ENCODE assay signal across 22 mouse cellular contexts in the genomic region with DNA sequence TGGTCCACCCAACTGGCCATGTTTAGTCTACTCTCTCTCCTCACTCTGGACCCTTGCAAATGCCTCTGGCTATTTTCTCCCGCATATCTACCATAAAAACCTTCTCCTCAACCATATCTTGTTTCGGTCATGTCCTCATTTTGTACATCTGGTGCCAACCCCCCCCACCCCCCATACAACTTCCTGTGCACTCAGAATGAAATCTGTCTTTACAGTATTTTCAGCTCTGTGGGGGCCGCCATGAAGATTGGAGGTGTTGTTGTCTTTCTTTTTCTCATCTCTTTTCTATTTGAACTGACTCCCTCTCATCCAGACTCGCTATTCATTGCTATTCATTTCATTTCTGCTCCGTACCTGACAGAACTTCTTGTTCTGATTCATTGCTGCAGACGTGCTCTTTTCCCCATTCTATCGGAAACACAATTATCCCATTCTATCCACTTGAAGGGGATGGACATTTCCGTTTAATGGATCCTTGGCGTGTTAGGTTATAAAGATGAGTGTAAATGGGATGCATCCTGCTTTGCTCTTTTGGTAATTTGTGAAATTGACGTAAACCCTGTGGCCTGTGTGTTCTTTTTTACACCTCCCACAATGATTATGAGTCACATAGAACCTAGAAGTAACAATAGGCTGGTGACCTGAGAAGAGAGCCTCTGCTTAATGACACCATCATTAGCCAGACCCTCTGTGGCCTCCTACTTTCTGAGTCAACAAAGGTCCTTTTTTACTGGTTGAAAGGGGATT. TPM values are rescaled to one million over a fixed set of nuclear protein-coding genes. Genes with fewer than 3 reads are reported as not detected.
DNase-seq lines count a peak whose midpoint lies in the region; ATAC-seq and TF ChIP-seq lines count a peak whose summit lies in the region.
"Had no signal": no experiment of that assay in that cellular context is flagged by ENCODE, and none has a peak within 500 bp of the region (broad histone marks: within the 10 kb centered on the region; RNA-seq: fewer than 3 reads in every experiment).

No protein-coding gene starts in this region.

- no peaks in the 10 kb centered on the region for H3K27me3 ChIP-seq in lung, postnatal 0 days (replicated peaks; ENCODE audit: insufficient read depth, low read length)
- H3K27me3 ChIP-seq: embryonic facial prominence, embryonic 12.5 days; hindbrain, embryonic 12.5 days; intestine, embryonic 15.5 days had no signal

- no peak for TF ChIP-seq EP300 in lung, postnatal 0 days (IDR thresholded peaks at IDR 0.05)

- DNase-seq in retina, postnatal 1 day, result peak; percentile 43
- no peak for DNase-seq in retina, embryonic 14.5 days (ENCODE audit: low spot score)
- DNase-seq in brain, adult 2 months (ENCODE audit: low read depth, low spot score), result peak; percentile 18
- DNase-seq in urinary bladder, adult 2 months (ENCODE audit: low spot score), result no peak
- no peak for DNase-seq in lung, postnatal 0 days (ENCODE audit: low spot score)
- DNase-seq: adrenal gland, postnatal 10 days; cerebellum, adult 2 months; cerebellum, postnatal 10 days; embryo, embryonic 11 days; gastrocnemius, adult 2 months; heart, adult 18-20 months; heart, postnatal 10 days; heart, postnatal 4 days; kidney, adult 18-20 months had no signal

- no peak overlapping the region for H3K9ac ChIP-seq in lung, postnatal 0 days (replicated peaks; ENCODE audit: low read depth)
- H3K9ac ChIP-seq: embryonic facial prominence, embryonic 12.5 days; forebrain, embryonic 12.5 days; hindbrain, embryonic 12.5 days; intestine, embryonic 15.5 days had no signal

- no peak overlapping the region for H3K4me3 ChIP-seq in lung, postnatal 0 days (ENCODE audit: low read depth, low read length)
- H3K4me3 ChIP-seq: embryonic facial prominence, embryonic 12.5 days; forebrain, embryonic 12.5 days; gastrocnemius, adult 2 months; heart, embryonic 10.5 days; hindbrain, embryonic 12.5 days; intestine, embryonic 15.5 days had no signal

- no peaks in the 10 kb centered on the region for H3K9me3 ChIP-seq in lung, postnatal 0 days (ENCODE audit: low read length)
- H3K9me3 ChIP-seq: embryonic facial prominence, embryonic 12.5 days; forebrain, embryonic 12.5 days; heart, embryonic 10.5 days; hindbrain, embryonic 12.5 days; intestine, embryonic 15.5 days had no signal

- ATAC-seq in CD4-positive, CD25-positive, alpha-beta regulatory T cell, adult 4 months, result peak; percentile 94
- 0 out of 2 replicates have a peak, but pooled peaks have one; percentile 16 for ATAC-seq in megakaryocyte-erythroid progenitor cell, adult 5-6 weeks (replicated peaks; ENCODE audit: low FRiP score, low TSS enrichment, poor library complexity, severe bottlenecking)
- no peak for ATAC-seq in lung, postnatal 0 days
- ATAC-seq: hindbrain, embryonic 16.5 days; intestine, embryonic 15.5 days had no signal

- TF ChIP-seq CTCF in lung, postnatal 0 days (IDR thresholded peaks at IDR 0.05), result no peak

- 89% methylated on average over 10 of the region's 10 CpGs for WGBS in lung, postnatal 0 days

- H3K4me2 ChIP-seq in lung, postnatal 0 days (replicated peaks; ENCODE audit: low read depth, low read length), result no peak overlapping the region
- H3K4me2 ChIP-seq: embryonic facial prominence, embryonic 12.5 days; forebrain, embryonic 12.5 days; hindbrain, embryonic 12.5 days; intestine, embryonic 15.5 days had no signal

- no peaks in the 10 kb centered on the region for H3K4me1 ChIP-seq in lung, postnatal 0 days (ENCODE audit: insufficient read depth, low read depth, low read length)
- H3K4me1 ChIP-seq: intestine, embryonic 15.5 days had no signal

- no peak overlapping the region for H3K27ac ChIP-seq in lung, postnatal 0 days (ENCODE audit: low read length)
- H3K27ac ChIP-seq: embryonic facial prominence, embryonic 12.5 days; forebrain, embryonic 12.5 days; gastrocnemius, adult 2 months; heart, embryonic 10.5 days; hindbrain, embryonic 12.5 days; intestine, embryonic 15.5 days had no signal

- H3K36me3 ChIP-seq in lung, postnatal 0 days (ENCODE audit: insufficient read depth, low read length), result no peaks in the 10 kb centered on the region
- H3K36me3 ChIP-seq: embryonic facial prominence, embryonic 12.5 days; forebrain, embryonic 12.5 days; heart, embryonic 10.5 days; hindbrain, embryonic 12.5 days; intestine, embryonic 15.5 days had no signal

RNA-seq across cellular contexts. Expression of gene Inpp5f, which starts 32.8 kb away (rescaled TPM):
- polyA plus RNA-seq in CD4-positive, CD25-positive, alpha-beta regulatory T cell, adult 4 months (2017; shearing (Covaris generic)), result 10 to 100 TPM; 77.6 to 98.5 TPM
- 8.8 and 11.5 TPM in 2 replicates for total RNA-seq in megakaryocyte-erythroid progenitor cell, adult 5-6 weeks (2014; fragmentation: Nextera tagmentation)
- 4.6 and 9.4 TPM in 2 replicates for total RNA-seq in megakaryocyte-erythroid progenitor cell, adult 5-6 weeks (2017)
- polyA plus RNA-seq in urinary bladder, adult 2 months (2012; rRNA removed), result 13.4 and 14.2 TPM in 2 replicates
- 10.6 and 10.7 TPM in 2 replicates for polyA plus RNA-seq in lung, postnatal 0 days (2015; fragmentation: Nextera tagmentation; extraction: Ambion mirVana)

RNA-seq across cellular contexts. Expression of gene Bag3, which starts 55.0 kb away (rescaled TPM):
- polyA plus RNA-seq in CD4-positive, CD25-positive, alpha-beta regulatory T cell, adult 4 months (2017; shearing (Covaris generic)), result 10 to 100 TPM in 1 of 2 experiments, 1 to 10 TPM in 1; 9.6 to 11.5 TPM
- 11.0 and 12.7 TPM in 2 replicates for total RNA-seq in megakaryocyte-erythroid progenitor cell, adult 5-6 weeks (2014; fragmentation: Nextera tagmentation)
- 6.5 and 14.2 TPM in 2 replicates for total RNA-seq in megakaryocyte-erythroid progenitor cell, adult 5-6 weeks (2017)
- polyA plus RNA-seq in urinary bladder, adult 2 months (2012; rRNA removed), result 30.4 and 54.6 TPM in 2 replicates
- 20.3 and 23.7 TPM in 2 replicates for polyA plus RNA-seq in lung, postnatal 0 days (2015; fragmentation: Nextera tagmentation; extraction: Ambion mirVana)

Comparison
In these comparisons a context has a peak if more than half of its experiments do, and no peak if none do; other contexts are left out.
1. DNase-seq: peak in retina, postnatal 1 day (single experiment) and brain, adult 2 months (single experiment); none in retina, embryonic 14.5 days (single experiment), urinary bladder, adult 2 months (single experiment) and lung, postnatal 0 days (single experiment).